Mouse (Mus musculus): ENCODE data around the gene Spata2l. TPM values are rescaled to one million over a fixed set of nuclear protein-coding genes. Genes with fewer than 3 reads are reported as not detected.
"Not testable (repeated sequence)": the region's sequence is repeated elsewhere in the genome, so short reads cannot be mapped to it uniquely, and the experiment has no call there.

Gene Spata2l
- polyA plus RNA-seq (2014; fragmentation: Nextera tagmentation; extraction: Ambion mirVana): 0.87 and 1.2 TPM in 2 replicates

GRCm38 (mm10) chr8:123235520-123236497 lies at the start of gene Spata2l:
Gene Spata2l, minus strand, starts transcription at chr8:123236233.
- WGBS: 2% methylated on average over 57 of the region's 57 CpGs
- H3K9me3 ChIP-seq (ENCODE audit: control insufficient read depth, low read length): no peaks in the 10 kb centered on the region
- DNase-seq (ENCODE audit: low spot score) (peak; percentile 91), ATAC-seq (ENCODE audit: insufficient number of reproducible peaks, low FRiP score, low TSS enrichment, low read depth) (peak; percentile 80)
- peaks cover 22% of the 10 kb centered on the region for H3K27me3 ChIP-seq (ENCODE audit: control insufficient read depth, insufficient read depth, low read length)
- H3K9ac ChIP-seq (ENCODE audit: low read length): peak within 1 kb of the TSS; percentile 24; the same call in 1 of the 2 replicates
- peak within 1 kb of the TSS; percentile 80 for H3K4me2 ChIP-seq (ENCODE audit: low read depth, severe bottlenecking)
- H3K4me1 ChIP-seq (ENCODE audit: control insufficient read depth, insufficient read depth, low read length): peaks cover 7% of the 10 kb centered on the region; the same call in 1 of the 2 replicates
- H3K36me3 ChIP-seq (ENCODE audit: control insufficient read depth, insufficient read depth, low read length): no peaks in the 10 kb centered on the region
- peak within 1 kb of the TSS; percentile 42 for H3K4me3 ChIP-seq (ENCODE audit: low read depth, low read length)
- H3K27ac ChIP-seq (replicated peaks; ENCODE audit: low read depth, low read length): no peak within 1 kb of the TSS

- no peak for DNase-seq (ENCODE audit: low spot score)
- Histone ChIP-seq H3K4me1 (ENCODE audit: control insufficient read depth, insufficient read depth, low read length) (no peaks in the 10 kb centered on the region), H3K4me2 (ENCODE audit: low read depth, severe bottlenecking) (no peak overlapping the region), H3K27me3 (ENCODE audit: control insufficient read depth, insufficient read depth, low read length) (no peaks in the 10 kb centered on the region), H3K9me3 (ENCODE audit: control insufficient read depth, low read length) (no peaks in the 10 kb centered on the region), H3K9ac (ENCODE audit: low read length) (no peak overlapping the region), H3K27ac (replicated peaks; ENCODE audit: low read depth, low read length) (no peak overlapping the region), H3K4me3 (ENCODE audit: low read depth, low read length) (no peak overlapping the region), H3K36me3 (ENCODE audit: control insufficient read depth, insufficient read depth, low read length) (peaks cover 14% of the 10 kb centered on the region)
- 92% methylated on average over 5 of the region's 5 CpGs for WGBS
- ATAC-seq (ENCODE audit: insufficient number of reproducible peaks, low FRiP score, low TSS enrichment, low read depth): no peak
Measured at GRCm38 (mm10) chr8:123284493-123284892, 48.5 kb upstream of the Spata2l start.

- H3K9ac ChIP-seq (ENCODE audit: low read length): no peak overlapping the region
- H3K4me2 ChIP-seq (ENCODE audit: low read depth, severe bottlenecking): no peak overlapping the region
- H3K27ac ChIP-seq (replicated peaks; ENCODE audit: low read depth, low read length): no peak overlapping the region
- no peak for DNase-seq (ENCODE audit: low spot score)
- H3K9me3 ChIP-seq (ENCODE audit: control insufficient read depth, low read length): no peaks in the 10 kb centered on the region
- H3K36me3 ChIP-seq (ENCODE audit: control insufficient read depth, insufficient read depth, low read length): peaks cover 10% of the 10 kb centered on the region
- no peaks in the 10 kb centered on the region for H3K27me3 ChIP-seq (ENCODE audit: control insufficient read depth, insufficient read depth, low read length)
- WGBS: 90% methylated on average over 7 of the region's 7 CpGs
- no peaks in the 10 kb centered on the region for H3K4me1 ChIP-seq (ENCODE audit: control insufficient read depth, insufficient read depth, low read length)
- ATAC-seq (ENCODE audit: insufficient number of reproducible peaks, low FRiP score, low TSS enrichment, low read depth): no peak
- no peak overlapping the region for H3K4me3 ChIP-seq (ENCODE audit: low read depth, low read length)
Measured at GRCm38 (mm10) chr8:123283991-123284390, 48.0 kb upstream of the Spata2l start.

GRCm38 (mm10) chr8:123282994-123283393 lies 47.0 kb upstream of the Spata2l start:
- 96% methylated on average over 5 of the region's 6 CpGs for WGBS
- H3K27me3 ChIP-seq (ENCODE audit: control insufficient read depth, insufficient read depth, low read length); H3K9ac ChIP-seq (ENCODE audit: low read length); H3K9me3 ChIP-seq (ENCODE audit: control insufficient read depth, low read length); ATAC-seq (ENCODE audit: insufficient number of reproducible peaks, low FRiP score, low TSS enrichment, low read depth); H3K4me2 ChIP-seq (ENCODE audit: low read depth, severe bottlenecking); H3K36me3 ChIP-seq (ENCODE audit: control insufficient read depth, insufficient read depth, low read length); H3K4me3 ChIP-seq (ENCODE audit: low read depth, low read length); DNase-seq (ENCODE audit: low spot score); H3K27ac ChIP-seq (replicated peaks; ENCODE audit: low read depth, low read length); H3K4me1 ChIP-seq (ENCODE audit: control insufficient read depth, insufficient read depth, low read length): not testable (repeated sequence)

GRCm38 (mm10) chr8:123280302-123281094 lies 44.5 kb upstream of the Spata2l start:
- Histone ChIP-seq H3K4me1 (ENCODE audit: control insufficient read depth, insufficient read depth, low read length) (no peaks in the 10 kb centered on the region), H3K9me3 (ENCODE audit: control insufficient read depth, low read length) (no peaks in the 10 kb centered on the region), H3K36me3 (ENCODE audit: control insufficient read depth, insufficient read depth, low read length) (peaks cover 2% of the 10 kb centered on the region), H3K27me3 (ENCODE audit: control insufficient read depth, insufficient read depth, low read length) (no peaks in the 10 kb centered on the region), H3K4me3 (ENCODE audit: low read depth, low read length) (no peak overlapping the region), H3K4me2 (ENCODE audit: low read depth, severe bottlenecking) (no peak overlapping the region), H3K27ac (replicated peaks; ENCODE audit: low read depth, low read length) (no peak overlapping the region), H3K9ac (ENCODE audit: low read length) (no peak overlapping the region)
- no peak for DNase-seq (ENCODE audit: low spot score)
- ATAC-seq (ENCODE audit: insufficient number of reproducible peaks, low FRiP score, low TSS enrichment, low read depth): no peak
- 86% methylated on average over 13 of the region's 13 CpGs for WGBS

GRCm38 (mm10) chr8:123279828-123280227 lies 43.8 kb upstream of the Spata2l start:
- H3K4me3 ChIP-seq (ENCODE audit: low read depth, low read length): no peak overlapping the region
- H3K27ac ChIP-seq (replicated peaks; ENCODE audit: low read depth, low read length): no peak overlapping the region
- no peak for DNase-seq (ENCODE audit: low spot score)
- ATAC-seq (ENCODE audit: insufficient number of reproducible peaks, low FRiP score, low TSS enrichment, low read depth): no peak
- H3K27me3 ChIP-seq (ENCODE audit: control insufficient read depth, insufficient read depth, low read length): no peaks in the 10 kb centered on the region
- H3K36me3 ChIP-seq (ENCODE audit: control insufficient read depth, insufficient read depth, low read length): peaks cover 2% of the 10 kb centered on the region
- H3K9me3 ChIP-seq (ENCODE audit: control insufficient read depth, low read length): no peaks in the 10 kb centered on the region
- 92% methylated on average over 4 of the region's 4 CpGs for WGBS
- no peak overlapping the region for H3K4me2 ChIP-seq (ENCODE audit: low read depth, severe bottlenecking)
- H3K9ac ChIP-seq (ENCODE audit: low read length): no peak overlapping the region
- no peaks in the 10 kb centered on the region for H3K4me1 ChIP-seq (ENCODE audit: control insufficient read depth, insufficient read depth, low read length)

GRCm38 (mm10) chr8:123278445-123278844 lies 42.4 kb upstream of the Spata2l start:
- no peak overlapping the region for H3K27ac ChIP-seq (replicated peaks; ENCODE audit: low read depth, low read length)
- no peak overlapping the region for H3K4me2 ChIP-seq (ENCODE audit: low read depth, severe bottlenecking)
- 79% methylated on average over 7 of the region's 7 CpGs for WGBS
- no peaks in the 10 kb centered on the region for H3K9me3 ChIP-seq (ENCODE audit: control insufficient read depth, low read length)
- ATAC-seq (ENCODE audit: insufficient number of reproducible peaks, low FRiP score, low TSS enrichment, low read depth) (no peak), DNase-seq (ENCODE audit: low spot score) (no peak)
- H3K4me3 ChIP-seq (ENCODE audit: low read depth, low read length): no peak overlapping the region
- peaks cover 2% of the 10 kb centered on the region; the same call in 1 of the 2 replicates for H3K36me3 ChIP-seq (ENCODE audit: control insufficient read depth, insufficient read depth, low read length)
- H3K27me3 ChIP-seq (ENCODE audit: control insufficient read depth, insufficient read depth, low read length): no peaks in the 10 kb centered on the region
- no peak overlapping the region for H3K9ac ChIP-seq (ENCODE audit: low read length)
- no peaks in the 10 kb centered on the region for H3K4me1 ChIP-seq (ENCODE audit: control insufficient read depth, insufficient read depth, low read length)

GRCm38 (mm10) chr8:123275096-123275495 lies 39.1 kb upstream of the Spata2l start:
- 95% methylated on average over 12 of the region's 12 CpGs for WGBS
- H3K9ac ChIP-seq (ENCODE audit: low read length): no peak overlapping the region
- H3K9me3 ChIP-seq (ENCODE audit: control insufficient read depth, low read length): no peaks in the 10 kb centered on the region
- H3K4me2 ChIP-seq (ENCODE audit: low read depth, severe bottlenecking): no peak overlapping the region
- H3K4me3 ChIP-seq (ENCODE audit: low read depth, low read length): no peak overlapping the region
- DNase-seq (ENCODE audit: low spot score) (no peak), ATAC-seq (ENCODE audit: insufficient number of reproducible peaks, low FRiP score, low TSS enrichment, low read depth) (no peak)
- no peaks in the 10 kb centered on the region; the same call in none of the 2 replicates for H3K36me3 ChIP-seq (ENCODE audit: control insufficient read depth, insufficient read depth, low read length)
- H3K27ac ChIP-seq (replicated peaks; ENCODE audit: low read depth, low read length): no peak overlapping the region
- H3K27me3 ChIP-seq (ENCODE audit: control insufficient read depth, insufficient read depth, low read length): no peaks in the 10 kb centered on the region
- H3K4me1 ChIP-seq (ENCODE audit: control insufficient read depth, insufficient read depth, low read length): no peaks in the 10 kb centered on the region

Data from limb, embryonic 11.5 days (tissue).